Mouse (Mus musculus): ENCODE data around the gene Nipa2.

Nipa2 gene

GRCm38 (mm10) chr7:55962004-55962908 is at the start of gene Nipa2:
TSS of gene Nipa2 (minus strand) at chr7:55962476.
- peak; percentile 90 to 93 for DNase-seq (ENCODE audit: low spot score in 2 of 2)

- DNase-seq (ENCODE audit: low spot score in 2 of 2) = no peak
These were observed 48.7 kb upstream of the Nipa2 start for GRCm38 (mm10) chr7:56011018-56011333.

GRCm38 (mm10) chr7:56010318-56011017 is 48.2 kb upstream of the Nipa2 start:
- no peak for DNase-seq (ENCODE audit: low spot score in 2 of 2)

- no peak for DNase-seq (ENCODE audit: low spot score in 2 of 2)
These were observed 36.7 kb upstream of the Nipa2 start for GRCm38 (mm10) chr7:55998997-55999396.

- DNase-seq (ENCODE audit: low spot score in 2 of 2) = no peak
These were observed 32.7 kb upstream of the Nipa2 start for GRCm38 (mm10) chr7:55995013-55995412.

GRCm38 (mm10) chr7:55991858-55992257 is 29.6 kb upstream of the Nipa2 start:
- no peak for DNase-seq (ENCODE audit: low spot score in 2 of 2)

- DNase-seq (ENCODE audit: low spot score in 2 of 2) = no peak
These were observed 28.9 kb upstream of the Nipa2 start for GRCm38 (mm10) chr7:55991129-55991528.

- DNase-seq (ENCODE audit: low spot score in 2 of 2) = peak; percentile 60 to 71
These were observed 24.4 kb upstream of the Nipa2 start for GRCm38 (mm10) chr7:55986526-55987214.

- no peak for DNase-seq (ENCODE audit: low spot score in 2 of 2)
These were observed 22.5 kb upstream of the Nipa2 start for GRCm38 (mm10) chr7:55984754-55985153.

GRCm38 (mm10) chr7:55983107-55983506 is 20.8 kb upstream of the Nipa2 start:
- no peak for DNase-seq (ENCODE audit: low spot score in 2 of 2)

- DNase-seq (ENCODE audit: low spot score in 2 of 2) = no peak
These were observed 19.9 kb upstream of the Nipa2 start for GRCm38 (mm10) chr7:55982010-55982700.

- no peak for DNase-seq (ENCODE audit: low spot score in 2 of 2)
These were observed 19.2 kb upstream of the Nipa2 start for GRCm38 (mm10) chr7:55981511-55981910.

GRCm38 (mm10) chr7:55974429-55974828 is 12.2 kb upstream of the Nipa2 start:
- DNase-seq (ENCODE audit: low spot score in 2 of 2) = no peak

GRCm38 (mm10) chr7:55969415-55969814 is 7.1 kb upstream of the Nipa2 start:
- no peak for DNase-seq (ENCODE audit: low spot score in 2 of 2)

GRCm38 (mm10) chr7:55968258-55968901 is 6.1 kb upstream of the Nipa2 start:
- DNase-seq (ENCODE audit: low spot score in 2 of 2) = peak; percentile 16 to 31

GRCm38 (mm10) chr7:55966866-55967460 is 4.7 kb upstream of the Nipa2 start:
- DNase-seq (ENCODE audit: low spot score in 2 of 2) = no peak

GRCm38 (mm10) chr7:55960506-55960905 is 1.8 kb downstream of the Nipa2 start:
- no peak for DNase-seq (ENCODE audit: low spot score in 2 of 2)

GRCm38 (mm10) chr7:55959801-55960200 is 2.5 kb downstream of the Nipa2 start:
- no peak for DNase-seq (ENCODE audit: low spot score in 2 of 2)

GRCm38 (mm10) chr7:55957916-55958315 is 4.4 kb downstream of the Nipa2 start:
- no peak for DNase-seq (ENCODE audit: low spot score in 2 of 2)

- no peak for DNase-seq (ENCODE audit: low spot score in 2 of 2)
These were observed 5.1 kb downstream of the Nipa2 start for GRCm38 (mm10) chr7:55957178-55957577.

- DNase-seq (ENCODE audit: low spot score in 2 of 2) = no peak
These were observed 6.2 kb downstream of the Nipa2 start for GRCm38 (mm10) chr7:55956054-55956453.
